Mouse (Mus musculus): ENCODE results near the gene Eno2.
A peak's percentile ranks its signal among the peaks of the same experiment; 100 is the strongest.
"Not testable (repeated sequence)": the region's sequence is repeated elsewhere in the genome, so short reads cannot be mapped to it uniquely, and the experiment has no call there.

Eno2 gene

GRCm38 (mm10) chr6:124805341-124806321, 36.2 kb upstream of the Eno2 start:
- DNase-seq (ENCODE audit: low read depth, low spot score): peak; percentile 65

GRCm38 (mm10) chr6:124804341-124804740, 34.9 kb upstream of the Eno2 start:
- no peak for DNase-seq (ENCODE audit: low read depth, low spot score)

GRCm38 (mm10) chr6:124803691-124804090, 34.2 kb upstream of the Eno2 start:
- not testable (repeated sequence) for DNase-seq (ENCODE audit: low read depth, low spot score)

GRCm38 (mm10) chr6:124803061-124803460, 33.6 kb upstream of the Eno2 start:
- no peak for DNase-seq (ENCODE audit: low read depth, low spot score)

DNA sequence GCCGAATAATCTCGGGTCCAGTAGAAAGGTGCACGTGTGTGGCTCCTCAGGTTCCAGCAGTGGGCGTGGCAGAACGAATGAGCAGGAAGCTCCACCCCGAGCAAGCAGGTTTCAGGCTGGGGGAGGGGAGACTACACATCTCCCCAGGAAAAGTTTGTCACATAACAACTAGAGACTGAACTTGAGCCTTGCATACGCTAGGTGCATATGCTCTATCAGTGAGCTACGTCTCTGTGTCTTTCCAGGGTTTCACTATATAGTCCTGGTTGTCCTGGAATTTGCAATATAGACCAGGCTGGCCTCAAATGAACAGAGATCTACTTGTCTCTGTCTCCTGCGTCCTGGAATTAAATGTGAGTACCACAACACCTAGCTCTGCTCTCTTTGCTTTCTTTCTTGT, 32.9 kb upstream of the Eno2 start:
- not testable (repeated sequence) for DNase-seq (ENCODE audit: low read depth, low spot score)

DNA sequence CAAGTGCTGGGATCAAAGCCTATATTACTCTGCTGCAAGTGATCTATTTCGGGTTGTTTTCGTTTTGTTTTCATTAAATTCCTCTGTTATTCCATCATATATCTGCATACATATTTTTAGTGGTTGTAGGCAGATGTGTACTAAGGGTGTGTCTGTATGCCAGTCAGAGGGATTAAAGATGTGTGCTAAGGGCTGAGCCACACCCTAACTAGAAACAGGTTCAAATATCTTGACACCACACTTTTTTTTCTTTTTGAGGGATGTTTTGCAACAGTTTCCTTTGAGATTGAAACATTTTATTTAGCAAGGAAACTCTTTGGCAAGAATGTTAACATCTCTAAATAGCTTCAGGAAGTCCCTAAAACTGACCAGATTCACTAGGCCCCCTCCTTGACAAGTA, 26.7 kb upstream of the Eno2 start:
- no peak for DNase-seq (ENCODE audit: low read depth, low spot score)

- DNase-seq (ENCODE audit: low read depth, low spot score): no peak
Observed at GRCm38 (mm10) chr6:124795781-124796180, 26.3 kb upstream of the Eno2 start.

GRCm38 (mm10) chr6:124791911-124792310, 22.4 kb upstream of the Eno2 start:
- DNase-seq (ENCODE audit: low read depth, low spot score): no peak

DNA sequence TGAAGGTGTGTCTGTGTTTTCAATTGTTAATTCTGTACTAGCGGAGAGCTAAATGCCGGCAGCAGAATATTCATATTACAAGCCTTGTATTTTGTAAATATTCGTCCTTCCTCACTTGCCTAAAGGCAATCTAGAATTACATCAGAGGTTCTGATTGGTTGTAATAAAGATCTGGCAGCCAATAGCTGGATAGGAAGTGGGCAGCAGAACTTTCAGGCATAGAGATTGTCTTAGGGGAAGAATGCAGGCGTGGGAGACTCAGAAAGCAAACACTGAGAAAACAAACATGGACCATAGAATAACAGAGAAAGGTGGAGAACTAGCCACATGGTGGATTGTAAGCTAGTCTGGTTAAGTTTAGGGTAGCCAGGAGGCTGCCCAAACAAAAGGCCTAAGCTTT, 20.6 kb upstream of the Eno2 start:
- no peak for DNase-seq (ENCODE audit: low read depth, low spot score)

- no peak for DNase-seq (ENCODE audit: low read depth, low spot score)
Observed at GRCm38 (mm10) chr6:124789519-124789918, 20.0 kb upstream of the Eno2 start.

- DNase-seq (ENCODE audit: low read depth, low spot score): no peak
Observed at GRCm38 (mm10) chr6:124787722-124788121, 18.2 kb upstream of the Eno2 start.

- no peak for DNase-seq (ENCODE audit: low read depth, low spot score)
Observed at GRCm38 (mm10) chr6:124786756-124787420, 17.4 kb upstream of the Eno2 start.

GRCm38 (mm10) chr6:124782436-124782835, 13.0 kb upstream of the Eno2 start:
- no peak for DNase-seq (ENCODE audit: low read depth, low spot score)

DNA sequence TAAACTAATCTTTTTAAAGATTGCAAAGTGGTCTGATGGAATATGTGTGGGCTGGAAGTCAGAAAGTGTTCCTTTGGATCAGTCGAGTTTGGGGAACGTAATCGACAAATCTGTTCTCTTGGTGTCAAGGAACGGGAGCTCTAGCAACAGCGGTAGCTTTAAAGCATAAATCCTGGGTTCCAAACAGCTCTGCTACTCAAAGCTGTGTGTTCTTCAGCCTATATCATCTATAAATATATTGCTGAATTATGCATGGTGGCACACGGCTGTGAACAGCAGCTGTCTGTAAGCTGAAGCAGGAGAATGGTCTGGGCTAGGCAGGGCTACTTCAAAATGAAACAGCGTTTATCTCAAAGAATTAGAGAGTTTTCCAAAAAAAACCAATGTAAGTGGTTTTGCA, 11.4 kb upstream of the Eno2 start:
- no peak for DNase-seq (ENCODE audit: low read depth, low spot score)

GRCm38 (mm10) chr6:124779984-124780416, 10.5 kb upstream of the Eno2 start:
- DNase-seq (ENCODE audit: low read depth, low spot score): no peak

GRCm38 (mm10) chr6:124779222-124779983, 9.9 kb upstream of the Eno2 start, which contains the start of gene Lrrc23:
Lrrc23 (minus strand) TSS chr6:124779727.
- DNase-seq (ENCODE audit: low read depth, low spot score): no peak

DNA sequence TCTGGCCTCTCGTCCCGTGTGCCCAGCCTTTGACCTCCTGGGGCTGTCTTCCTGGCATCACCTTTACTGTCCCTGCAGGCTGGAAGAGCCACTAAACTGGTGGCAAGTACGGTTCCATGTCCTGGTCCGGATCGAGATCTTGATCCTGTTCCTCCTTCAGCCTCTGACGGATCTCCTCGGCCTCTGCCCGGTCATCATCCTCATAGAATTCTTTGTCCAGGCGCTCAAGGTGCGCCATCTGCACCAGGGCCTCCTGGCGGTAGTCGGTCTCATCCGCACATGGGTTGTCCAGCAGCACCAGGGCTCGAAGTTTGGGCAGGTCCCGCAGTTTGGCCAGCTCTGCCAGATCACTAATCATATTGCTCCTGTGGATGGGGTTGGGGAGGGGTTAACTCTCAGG, 1.0 kb upstream of the Eno2 start:
- DNase-seq (ENCODE audit: low read depth, low spot score): no peak

GRCm38 (mm10) chr6:124770013-124770412, 540 bp upstream of the Eno2 start:
- DNase-seq (ENCODE audit: low read depth, low spot score): no peak

DNA sequence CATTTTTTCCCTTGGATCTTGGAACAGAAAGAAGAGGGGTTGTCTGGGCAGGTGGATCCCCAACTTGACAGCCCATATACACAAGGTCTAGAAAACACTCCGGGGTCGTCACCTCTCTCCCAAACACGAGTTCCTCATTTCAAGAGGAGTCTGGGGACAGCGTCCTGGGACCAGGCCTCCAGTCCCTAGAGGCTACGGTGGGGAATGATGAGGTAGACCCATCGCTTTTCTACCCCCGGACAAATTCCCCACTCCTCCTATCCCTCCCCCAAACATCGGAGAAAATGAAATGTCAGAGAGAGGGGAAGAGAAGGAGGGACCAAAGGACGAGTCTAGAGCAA, 799 bp downstream of the Eno2 start:
- no peak for DNase-seq (ENCODE audit: low read depth, low spot score)

DNA sequence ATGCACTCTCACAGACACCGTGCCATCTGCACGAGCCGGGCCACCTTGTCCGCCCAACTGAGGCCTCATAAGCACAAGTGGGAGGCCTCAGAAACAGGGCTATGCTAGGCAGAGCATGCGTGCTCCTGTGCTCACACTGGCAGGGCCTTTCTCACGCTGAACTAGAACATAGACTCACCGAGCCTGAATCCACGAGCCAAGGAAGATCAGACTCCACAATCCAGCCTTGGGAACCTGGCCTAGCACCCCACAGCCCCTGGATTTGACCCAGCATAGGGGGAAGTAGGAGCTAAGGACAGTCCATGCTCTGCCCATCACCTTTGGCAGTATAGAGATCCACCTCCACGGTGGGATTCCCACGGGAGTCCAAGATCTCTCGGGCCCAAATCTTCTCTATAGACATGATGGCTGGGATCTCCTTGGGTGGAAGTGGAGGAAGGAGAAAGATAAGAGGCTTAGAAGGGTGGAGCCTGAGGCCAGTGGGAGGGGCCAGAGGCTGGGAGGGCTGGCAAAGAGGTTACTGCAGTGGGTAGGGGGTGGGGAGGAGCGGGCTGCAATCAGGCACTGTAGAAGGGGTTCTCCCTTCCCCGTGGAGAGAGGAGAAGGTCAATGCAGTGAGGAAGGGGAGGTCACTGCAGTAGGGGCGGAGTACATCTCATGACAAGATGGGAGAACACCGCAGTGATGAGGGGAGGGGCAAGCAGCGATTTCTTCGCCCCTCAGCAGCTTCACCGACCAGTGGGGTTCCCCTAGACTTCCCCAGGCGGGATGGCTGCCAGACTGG, 1.4 kb downstream of the Eno2 start:
- DNase-seq (ENCODE audit: low read depth, low spot score): peak; percentile 74

DNA sequence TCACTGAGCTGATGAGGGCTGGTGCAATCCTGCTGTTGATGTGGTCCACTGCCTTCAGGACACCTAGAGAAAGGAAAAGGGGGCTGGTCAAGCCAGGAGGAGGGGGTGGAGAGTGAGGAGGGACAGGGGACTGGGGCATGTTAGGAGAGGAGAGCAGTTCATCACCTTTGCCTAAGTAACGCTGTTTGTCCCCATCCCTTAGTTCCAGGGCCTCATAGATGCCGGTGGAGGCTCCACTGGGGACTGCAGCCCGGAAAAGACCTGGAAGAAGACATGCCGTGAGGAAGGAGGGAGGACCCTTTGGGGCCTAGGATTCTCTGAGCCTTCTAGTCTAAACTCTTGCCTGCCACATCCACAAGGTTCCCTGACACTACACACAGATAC, 1.9 kb downstream of the Eno2 start:
- no peak for DNase-seq (ENCODE audit: low read depth, low spot score)
